Mouse (Mus musculus) stomach, postnatal 0 days (tissue): Measurements from ENCODE around the gene Itgam. TPM values are rescaled to one million over a fixed set of nuclear protein-coding genes. Genes with fewer than 3 reads are reported as not detected.

Source experiments
- ATAC-seq: fragments of 200-750 bp; cut with Nextera tagmentation; 2 replicates; pipeline ENCODE4 v1.8.0; 2017; ENCODE audit not compliant: low FRiP score, low TSS enrichment
- DNase-seq: peaks from one replicate; pipeline ENCODE4 v3.0.0-alpha.2; 2016; ENCODE audit warnings: low spot score
- H3K27ac ChIP-seq: fragments of 300-500 bp; sonication (generic); replicated peaks from 2 replicates; pipeline ENCODE4 v1.5.1; 2014; ENCODE audit warnings: mild to moderate bottlenecking, control low read depth
- H3K27me3 ChIP-seq: fragments of 300-500 bp; sonication (generic); 2 replicates; pipeline ENCODE4 v1.6.1; 2014; ENCODE audit warnings: low read length; ENCODE audit not compliant: control insufficient read depth, insufficient read depth
- H3K36me3 ChIP-seq: fragments of 300-500 bp; sonication (generic); 2 replicates; pipeline ENCODE4 v1.6.1; 2014; ENCODE audit warnings: low read length, mixed read lengths; ENCODE audit not compliant: control insufficient read depth, insufficient read depth
- H3K4me1 ChIP-seq: fragments of 300-500 bp; sonication (generic); replicated peaks from 2 replicates; pipeline ENCODE4 v1.6.1; 2014; ENCODE audit warnings: antibody characterized with exemption; ENCODE audit not compliant: control insufficient read depth, insufficient read depth
- H3K4me2 ChIP-seq: fragments of 300-500 bp; sonication (generic); replicated peaks from 2 replicates; pipeline ENCODE4 v1.6.1; 2014; ENCODE audit warnings: low read depth, mild to moderate bottlenecking, control low read depth, moderate library complexity
- H3K4me3 ChIP-seq: fragments of 300-500 bp; sonication (generic); 2 replicates; pipeline ENCODE4 v1.5.1; 2014; ENCODE audit warnings: low read depth, low read length, control low read depth
- H3K9ac ChIP-seq: fragments of 300-500 bp; sonication (generic); 2 replicates; pipeline ENCODE4 v1.6.1; 2014; ENCODE audit warnings: mild to moderate bottlenecking, low read length, control low read depth, mixed read lengths
- H3K9me3 ChIP-seq: fragments of 300-500 bp; sonication (generic); 2 replicates; pipeline ENCODE4 v1.6.1; 2016; ENCODE audit warnings: low read length; ENCODE audit not compliant: control insufficient read depth
- CTCF ChIP-seq: IDR thresholded peaks from 2 replicates; pipeline ENCODE4 v1.5.1; 2016; ENCODE audit warnings: antibody characterized with exemption, low read depth, mild to moderate bottlenecking, moderate library complexity
- EP300 ChIP-seq: optimal IDR thresholded peaks from 2 replicates; pipeline ENCODE3; 2016; ENCODE audit warnings: antibody characterized with exemption
- WGBS: fragments of 180-500 bp; shearing (Covaris S2); extraction: QIAGEN DNeasy Blood & Tissue Kit; methylation state at CpG from one replicate; pipeline ENCODE4 v1.1.7; 2014; 5-methylcytosine and 5-hydroxymethylcytosine counted together
- polyA plus RNA-seq: library from polyadenylated mRNA; unstranded; fragments of >200 nt; fragmentation: Nextera tagmentation; extraction: Ambion mirVana; gene quantifications from 2 replicates; pipeline ENCODE4 v1.2.1, GENCODE M21; 2015

Itgam gene
- polyA plus RNA-seq, 1 experiment from 2014 or later, result 0.91 TPM

GRCm38 (mm10) chr7:128107462-128107861 is 45.0 kb downstream of the Itgam start:
- Histone ChIP-seq H3K27ac (no peak overlapping the region), H3K9ac (no peak overlapping the region), H3K36me3 (no peaks in the 10 kb centered on the region), H3K4me1 (no peaks in the 10 kb centered on the region), H3K4me2 (no peak overlapping the region), H3K27me3 (no peaks in the 10 kb centered on the region), H3K4me3 (no peak overlapping the region), H3K9me3 (no peaks in the 10 kb centered on the region)
- TF ChIP-seq CTCF (no peak), EP300 (no peak)
- ATAC-seq (no peak), DNase-seq (no peak)
- WGBS, result 86% methylated on average over 7 of the region's 7 CpGs

- H3K9me3 ChIP-seq, result no peaks in the 10 kb centered on the region
- no peak overlapping the region for H3K4me2 ChIP-seq
- H3K27ac ChIP-seq, result no peak overlapping the region
- no peak for TF ChIP-seq EP300
- no peak for TF ChIP-seq CTCF
- no peak overlapping the region for H3K9ac ChIP-seq
- H3K4me3 ChIP-seq, result no peak overlapping the region
- no peak for ATAC-seq
- H3K4me1 ChIP-seq, result no peaks in the 10 kb centered on the region
- no peak for DNase-seq
- H3K36me3 ChIP-seq, result no peaks in the 10 kb centered on the region
- H3K27me3 ChIP-seq, result no peaks in the 10 kb centered on the region
- 49% methylated on average over 2 of the region's 2 CpGs for WGBS
These were observed 47.9 kb downstream of the Itgam start for GRCm38 (mm10) chr7:128110314-128110713.

GRCm38 (mm10) chr7:128112131-128112530 is 49.7 kb downstream of the Itgam start:
- DNase-seq, result peak; percentile 9
- no peak for ATAC-seq
- H3K27me3 ChIP-seq, result no peaks in the 10 kb centered on the region
- H3K36me3 ChIP-seq, result no peaks in the 10 kb centered on the region
- no peak overlapping the region for H3K27ac ChIP-seq
- no peaks in the 10 kb centered on the region for H3K4me1 ChIP-seq
- TF ChIP-seq EP300, result no peak
- TF ChIP-seq CTCF, result no peak
- no peak overlapping the region for H3K9ac ChIP-seq
- H3K4me3 ChIP-seq, result no peak overlapping the region
- no peak overlapping the region for H3K4me2 ChIP-seq
- no peaks in the 10 kb centered on the region for H3K9me3 ChIP-seq
- WGBS, result 90% methylated on average over 11 of the region's 11 CpGs

GRCm38 (mm10) chr7:128114371-128115105 is 52.1 kb downstream of the Itgam start:
- H3K27ac ChIP-seq, result no peak overlapping the region
- H3K4me1 ChIP-seq, result no peaks in the 10 kb centered on the region
- DNase-seq (no peak), ATAC-seq (no peak)
- no peaks in the 10 kb centered on the region for H3K9me3 ChIP-seq
- no peak overlapping the region for H3K4me2 ChIP-seq
- WGBS, result 90% methylated on average over 11 of the region's 11 CpGs
- no peak overlapping the region for H3K4me3 ChIP-seq
- H3K9ac ChIP-seq, result no peak overlapping the region
- H3K36me3 ChIP-seq, result no peaks in the 10 kb centered on the region
- no peaks in the 10 kb centered on the region for H3K27me3 ChIP-seq
- TF ChIP-seq CTCF (no peak), EP300 (no peak)

GRCm38 (mm10) chr7:128115211-128115958 is 52.9 kb downstream of the Itgam start:
- Histone ChIP-seq H3K27me3 (no peaks in the 10 kb centered on the region), H3K9ac (no peak overlapping the region), H3K9me3 (no peaks in the 10 kb centered on the region), H3K27ac (no peak overlapping the region), H3K36me3 (no peaks in the 10 kb centered on the region), H3K4me1 (no peaks in the 10 kb centered on the region), H3K4me2 (no peak overlapping the region), H3K4me3 (no peak overlapping the region)
- TF ChIP-seq EP300 (no peak), CTCF (no peak)
- WGBS, result 79% methylated on average over 5 of the region's 5 CpGs
- ATAC-seq, result no peak
- no peak for DNase-seq

GRCm38 (mm10) chr7:128116396-128116795 is 54.0 kb downstream of the Itgam start:
- TF ChIP-seq CTCF, result no peak
- no peak for TF ChIP-seq EP300
- no peaks in the 10 kb centered on the region for H3K36me3 ChIP-seq
- no peak overlapping the region for H3K4me2 ChIP-seq
- H3K9me3 ChIP-seq, result no peaks in the 10 kb centered on the region
- WGBS, result 95% methylated on average over 5 of the region's 5 CpGs
- no peaks in the 10 kb centered on the region for H3K4me1 ChIP-seq
- DNase-seq (peak; percentile 5), ATAC-seq (no peak)
- no peaks in the 10 kb centered on the region for H3K27me3 ChIP-seq
- no peak overlapping the region for H3K4me3 ChIP-seq
- no peak overlapping the region for H3K9ac ChIP-seq
- H3K27ac ChIP-seq, result no peak overlapping the region
